Mouse (Mus musculus) neural tube, embryonic 15.5 days (tissue): Measurements from ENCODE around the gene Arl9. TPM values are rescaled to one million over a fixed set of nuclear protein-coding genes. Genes with fewer than 3 reads are reported as not detected.

Experiments
- ATAC-seq: fragments of 200-750 bp; cut with Nextera tagmentation; 2 replicates; pipeline ENCODE4 v1.8.0; 2017; ENCODE audit warnings: mild to moderate bottlenecking, moderate TSS enrichment, moderate library complexity; ENCODE audit not compliant: low FRiP score
- H3K27ac ChIP-seq: fragments of 300-500 bp; sonication (generic); replicated peaks from 2 replicates; pipeline ENCODE4 v1.5.1; 2015; ENCODE audit warnings: mild to moderate bottlenecking, inconsistent platforms
- H3K27me3 ChIP-seq: fragments of 300-500 bp; sonication (generic); replicated peaks from 2 replicates; pipeline ENCODE4 v1.6.1; 2015; ENCODE audit warnings: inconsistent platforms
- H3K36me3 ChIP-seq: fragments of 300-500 bp; sonication (generic); 2 replicates; pipeline ENCODE4 v1.6.1; 2015; ENCODE audit warnings: inconsistent platforms
- H3K4me1 ChIP-seq: fragments of 300-500 bp; sonication (generic); 2 replicates; pipeline ENCODE4 v1.6.1; 2015; ENCODE audit warnings: inconsistent platforms
- H3K4me2 ChIP-seq: fragments of 300-500 bp; sonication (generic); 2 replicates; pipeline ENCODE4 v1.6.1; 2015; ENCODE audit warnings: inconsistent platforms, mild to moderate bottlenecking, moderate library complexity
- H3K4me3 ChIP-seq: fragments of 300-500 bp; sonication (generic); replicated peaks from 2 replicates; pipeline ENCODE4 v1.5.1; 2015; ENCODE audit warnings: mild to moderate bottlenecking, inconsistent platforms
- H3K9ac ChIP-seq: fragments of 300-500 bp; sonication (generic); replicated peaks from 2 replicates; pipeline ENCODE4 v1.6.1; 2015; ENCODE audit warnings: mild to moderate bottlenecking, inconsistent platforms
- H3K9me3 ChIP-seq: fragments of 300-500 bp; sonication (generic); replicated peaks from 2 replicates; pipeline ENCODE4 v1.6.1; 2016; ENCODE audit warnings: inconsistent platforms
- WGBS: fragments of 180-500 bp; shearing (Covaris S2); methylation state at CpG from one replicate; pipeline ENCODE4 v1.1.7; 2015; ENCODE audit warnings: mixed read lengths; 5-methylcytosine and 5-hydroxymethylcytosine counted together
- polyA plus RNA-seq: library from polyadenylated mRNA; unstranded; fragments of >200 nt; fragmentation: Nextera tagmentation; extraction: Ambion mirVana; gene quantifications from 2 replicates; pipeline ENCODE4 v1.2.1, GENCODE M21; 2015

Arl9 gene
- polyA plus RNA-seq, 1 experiment from 2014 or later, result 0.42 TPM

DNA sequence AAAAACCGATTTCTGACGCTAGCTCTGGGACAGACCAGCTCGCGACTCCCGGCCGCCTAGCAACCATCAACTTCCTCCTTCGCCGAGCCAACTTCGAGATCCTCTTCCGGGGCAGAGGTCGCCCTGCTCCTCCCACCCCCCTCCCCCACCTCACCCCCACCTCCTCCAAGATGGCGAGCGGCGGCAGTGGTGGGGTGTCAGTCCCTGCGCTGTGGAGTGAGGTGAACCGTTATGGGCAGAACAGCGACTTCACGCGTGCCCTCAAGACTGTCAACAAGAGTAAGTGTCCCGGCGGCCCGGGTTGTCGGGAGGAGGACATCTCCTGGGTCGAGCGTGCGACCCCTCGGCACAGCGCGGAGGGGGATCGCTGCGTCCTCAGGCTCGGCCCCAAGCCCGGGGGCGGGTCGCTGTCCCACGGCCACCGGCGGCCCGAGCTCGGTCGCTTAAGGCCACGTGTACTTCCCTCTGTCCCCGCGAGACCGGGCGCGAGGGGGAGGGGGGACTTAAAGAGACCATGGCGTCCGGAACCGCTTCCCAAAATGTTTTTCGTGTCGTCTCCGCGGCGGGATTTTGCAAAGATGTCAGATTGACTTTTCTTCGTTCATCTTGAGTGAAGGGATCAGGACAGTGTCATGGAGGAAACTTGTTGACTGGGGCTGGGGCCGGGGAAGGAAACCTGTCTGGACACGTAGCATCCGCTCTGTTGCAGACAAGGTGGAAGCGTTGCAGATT lies 29.1 kb upstream of the Arl9 start, which contains the start of gene Srp72:
Gene Srp72 (plus strand): TSS at position 130 of the 732 bp plus-strand sequence.
- no peaks in the 10 kb centered on the region for H3K9me3 ChIP-seq
- peaks cover 24% of the 10 kb centered on the region for H3K4me1 ChIP-seq
- under 1% methylated on average over 58 of the region's 60 CpGs for WGBS
- peak within 1 kb of the TSS; percentile 83 for H3K9ac ChIP-seq
- peak within 1 kb of the TSS; percentile 97 for H3K4me3 ChIP-seq
- peak; percentile 94 for ATAC-seq
- H3K36me3 ChIP-seq, result peaks cover 17% of the 10 kb centered on the region
- no peaks in the 10 kb centered on the region for H3K27me3 ChIP-seq
- peak within 1 kb of the TSS; percentile 90 for H3K4me2 ChIP-seq
- H3K27ac ChIP-seq, result peak within 1 kb of the TSS; percentile 93

DNA sequence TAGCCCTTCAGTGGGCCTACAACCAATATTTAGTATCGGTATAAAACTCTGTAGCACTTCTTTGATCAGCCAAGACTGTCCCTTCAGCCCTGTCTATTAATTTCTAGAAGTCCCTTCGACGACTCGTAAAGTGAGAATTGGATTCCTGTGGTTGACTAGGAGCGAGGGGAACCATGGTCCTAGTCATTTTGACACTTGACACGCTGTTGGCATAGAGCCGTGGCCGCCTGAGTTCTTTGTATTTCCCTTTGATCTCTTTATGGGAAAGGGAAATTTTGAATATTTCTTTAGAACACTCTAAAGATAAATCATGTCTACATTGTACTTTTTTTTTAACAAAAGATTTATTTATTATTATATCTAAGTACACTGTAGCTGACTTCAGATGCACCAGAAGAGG lies 28.1 kb upstream of the Arl9 start:
- Histone ChIP-seq H3K4me3 (peak overlapping the region; percentile 97), H3K27ac (no peak overlapping the region), H3K4me1 (peaks cover 24% of the 10 kb centered on the region), H3K36me3 (peaks cover 20% of the 10 kb centered on the region), H3K9ac (no peak overlapping the region), H3K9me3 (no peaks in the 10 kb centered on the region), H3K4me2 (peak overlapping the region; percentile 90), H3K27me3 (no peaks in the 10 kb centered on the region)
- WGBS, result 87% methylated on average over 8 of the region's 8 CpGs
- ATAC-seq, result no peak

DNA sequence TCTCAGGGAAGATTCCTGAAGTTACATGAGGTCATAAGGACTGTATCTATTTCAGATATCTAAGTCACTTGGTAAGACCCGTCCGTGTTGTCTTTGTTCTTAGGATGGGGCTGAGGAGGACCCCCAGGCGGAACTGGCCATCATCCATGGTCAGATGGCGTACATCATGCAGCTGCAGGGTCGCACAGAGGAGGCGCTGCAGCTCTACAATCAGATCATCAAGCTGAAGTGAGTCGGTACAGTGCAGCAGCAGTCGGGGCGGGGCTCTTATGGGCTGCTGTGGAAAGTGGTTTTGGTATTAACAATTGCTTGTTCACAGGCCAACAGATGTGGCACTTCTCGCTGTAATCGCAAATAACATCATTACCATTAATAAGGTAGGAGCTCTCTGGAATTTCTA lies 19.8 kb upstream of the Arl9 start:
- H3K4me1 ChIP-seq, result no peaks in the 10 kb centered on the region
- no peaks in the 10 kb centered on the region for H3K27me3 ChIP-seq
- 97% methylated on average over 11 of the region's 11 CpGs for WGBS
- H3K36me3 ChIP-seq, result peaks cover 73% of the 10 kb centered on the region
- no peak overlapping the region for H3K4me3 ChIP-seq
- H3K9ac ChIP-seq, result no peak overlapping the region
- H3K9me3 ChIP-seq, result no peaks in the 10 kb centered on the region
- no peak overlapping the region for H3K27ac ChIP-seq
- no peak overlapping the region for H3K4me2 ChIP-seq
- no peak for ATAC-seq

DNA sequence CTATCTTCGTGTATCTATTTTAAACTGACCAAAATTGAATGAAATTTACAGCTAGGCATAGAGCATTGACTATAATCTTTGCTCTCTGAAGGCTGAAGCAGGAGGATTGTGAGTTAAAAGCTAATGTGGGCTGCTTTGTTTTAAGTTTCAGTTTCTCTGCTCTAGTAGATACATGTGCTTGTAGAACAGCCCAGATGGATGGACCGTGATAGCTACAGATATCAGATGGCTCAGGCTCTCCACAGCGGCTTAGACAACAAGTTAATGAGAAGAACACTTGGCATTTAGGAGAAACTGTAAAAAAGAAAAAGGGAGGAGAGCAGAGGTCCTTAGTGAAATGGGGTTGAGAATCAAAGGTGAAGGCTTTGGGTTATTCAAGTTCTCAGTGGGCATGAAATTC lies 13.1 kb upstream of the Arl9 start:
- H3K9me3 ChIP-seq, result no peaks in the 10 kb centered on the region
- H3K4me2 ChIP-seq, result no peak overlapping the region
- WGBS, result 100% methylated on average over 3 of the region's 3 CpGs
- no peak overlapping the region for H3K9ac ChIP-seq
- no peak overlapping the region for H3K27ac ChIP-seq
- no peaks in the 10 kb centered on the region for H3K27me3 ChIP-seq
- H3K4me3 ChIP-seq, result no peak overlapping the region
- H3K4me1 ChIP-seq, result no peaks in the 10 kb centered on the region
- no peak for ATAC-seq
- H3K36me3 ChIP-seq, result peaks cover 79% of the 10 kb centered on the region

DNA sequence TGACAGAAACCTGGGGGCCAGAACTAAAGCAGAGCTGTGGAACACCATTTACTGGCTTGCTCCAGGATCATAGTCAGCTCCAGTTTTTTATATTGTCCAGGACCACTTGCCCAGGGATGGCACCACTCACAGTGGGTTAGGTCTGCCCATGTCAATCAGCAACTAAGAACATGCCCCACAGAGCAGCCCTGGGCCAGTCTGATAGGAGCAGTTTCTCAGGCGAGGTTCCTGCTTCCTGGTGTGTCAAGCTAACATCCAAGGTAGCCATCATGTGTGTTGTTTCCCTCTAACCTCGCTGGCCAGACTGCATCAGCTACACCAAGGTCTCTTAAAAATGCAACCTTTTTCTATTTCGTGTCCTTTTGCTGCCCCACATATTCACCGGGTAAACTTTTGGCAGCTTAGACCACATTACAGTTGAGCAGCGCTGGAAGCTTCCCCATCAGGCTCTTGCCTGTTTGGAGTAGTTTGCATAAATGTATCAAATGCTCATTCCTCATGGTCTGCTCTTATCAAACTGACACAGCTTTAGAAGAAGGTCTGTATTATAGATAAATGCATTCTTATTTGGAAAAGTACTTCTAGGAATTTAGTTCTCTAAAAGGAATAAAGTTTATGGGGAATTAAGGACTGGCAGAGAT lies 10.6 kb upstream of the Arl9 start:
- H3K27me3 ChIP-seq, result no peaks in the 10 kb centered on the region
- H3K27ac ChIP-seq, result no peak overlapping the region
- H3K4me3 ChIP-seq, result no peak overlapping the region
- H3K36me3 ChIP-seq, result peaks cover 84% of the 10 kb centered on the region
- H3K9ac ChIP-seq, result no peak overlapping the region
- H3K9me3 ChIP-seq, result no peaks in the 10 kb centered on the region
- H3K4me1 ChIP-seq, result no peaks in the 10 kb centered on the region
- no peak overlapping the region for H3K4me2 ChIP-seq
- 94% methylated on average over 5 of the region's 5 CpGs for WGBS
- ATAC-seq, result no peak

DNA sequence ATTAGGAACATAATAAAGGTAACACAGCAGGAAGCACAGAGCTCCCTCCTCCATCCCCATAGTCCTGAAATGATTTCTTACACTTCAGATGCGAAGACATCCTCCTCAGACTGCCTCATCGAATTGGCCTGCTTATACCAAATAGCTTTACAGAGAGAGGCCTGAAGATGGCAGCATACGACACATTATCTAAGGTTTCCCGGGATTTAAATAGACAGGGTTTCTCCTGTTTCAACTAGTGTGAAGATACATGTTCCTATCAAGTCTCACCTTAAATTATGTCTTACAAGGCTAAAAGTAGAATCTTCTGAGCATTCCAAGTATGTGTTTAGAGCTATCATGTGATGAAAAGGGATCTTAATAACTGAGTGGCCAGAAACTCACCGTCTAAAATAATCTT lies 5.4 kb upstream of the Arl9 start:
- Histone ChIP-seq H3K4me3 (no peak overlapping the region), H3K4me2 (no peak overlapping the region), H3K9ac (no peak overlapping the region), H3K27ac (no peak overlapping the region), H3K9me3 (no peaks in the 10 kb centered on the region), H3K36me3 (peaks cover 55% of the 10 kb centered on the region), H3K4me1 (no peaks in the 10 kb centered on the region), H3K27me3 (no peaks in the 10 kb centered on the region)
- 54% methylated on average over 5 of the region's 5 CpGs for WGBS
- ATAC-seq, result peak; percentile 61; the same call in 1 of the 2 replicates

DNA sequence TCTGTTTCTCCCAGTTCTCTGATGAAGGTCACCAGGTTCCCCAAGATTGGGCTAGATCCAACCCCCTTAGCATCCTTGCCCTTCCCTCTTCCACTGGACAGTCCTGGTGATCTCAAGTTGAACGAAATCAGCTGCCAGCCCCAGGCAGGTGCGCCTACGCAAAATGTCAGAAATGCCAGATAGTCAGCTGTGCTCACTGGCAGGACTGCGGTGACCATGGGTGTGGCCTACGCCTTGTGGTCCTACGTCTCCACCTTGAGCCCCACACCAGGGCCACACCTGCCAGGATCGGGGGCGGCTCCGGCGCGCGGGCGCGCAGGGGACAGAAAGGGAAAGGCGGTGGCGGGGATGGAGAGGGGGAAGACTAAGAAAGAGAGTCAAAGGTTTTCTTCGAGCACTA lies 2.7 kb upstream of the Arl9 start:
- WGBS, result 92% methylated on average over 17 of the region's 17 CpGs

DNA sequence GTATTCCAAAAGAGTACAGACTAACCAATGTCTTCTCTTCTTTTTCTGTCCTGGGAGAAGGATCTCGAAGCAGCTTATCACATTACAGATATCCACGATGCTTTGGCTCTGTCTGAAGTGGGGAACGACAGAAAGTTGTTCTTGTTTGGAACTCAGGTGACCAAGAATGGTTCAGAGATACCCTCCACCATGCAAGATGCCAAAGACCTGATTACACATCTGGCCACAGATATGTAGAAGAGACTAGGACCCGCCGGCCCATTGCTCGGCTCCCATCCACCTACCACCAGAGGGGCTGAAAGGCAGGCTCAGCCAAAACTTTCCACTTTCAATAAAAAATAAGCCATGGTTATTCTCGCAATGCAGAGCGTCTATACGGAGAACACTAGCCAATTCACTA lies 6.5 kb downstream of the Arl9 start:
- no peaks in the 10 kb centered on the region for H3K36me3 ChIP-seq
- WGBS, result 93% methylated on average over 9 of the region's 9 CpGs
- H3K4me2 ChIP-seq, result no peak overlapping the region
- no peaks in the 10 kb centered on the region for H3K9me3 ChIP-seq
- ATAC-seq, result no peak
- H3K9ac ChIP-seq, result no peak overlapping the region
- no peaks in the 10 kb centered on the region for H3K4me1 ChIP-seq
- H3K27ac ChIP-seq, result no peak overlapping the region
- H3K4me3 ChIP-seq, result no peak overlapping the region
- no peaks in the 10 kb centered on the region; the same call in 1 of the 2 replicates for H3K27me3 ChIP-seq

More for the DNA sequence above, 2.7 kb upstream of the Arl9 start:
- Histone ChIP-seq H3K36me3 (peaks cover 30% of the 10 kb centered on the region), H3K9ac (no peak overlapping the region), H3K4me1 (no peaks in the 10 kb centered on the region), H3K27ac (no peak overlapping the region), H3K4me3 (no peak overlapping the region), H3K4me2 (no peak overlapping the region), H3K9me3 (no peaks in the 10 kb centered on the region), H3K27me3 (no peaks in the 10 kb centered on the region)
- ATAC-seq, result no peak

DNA sequence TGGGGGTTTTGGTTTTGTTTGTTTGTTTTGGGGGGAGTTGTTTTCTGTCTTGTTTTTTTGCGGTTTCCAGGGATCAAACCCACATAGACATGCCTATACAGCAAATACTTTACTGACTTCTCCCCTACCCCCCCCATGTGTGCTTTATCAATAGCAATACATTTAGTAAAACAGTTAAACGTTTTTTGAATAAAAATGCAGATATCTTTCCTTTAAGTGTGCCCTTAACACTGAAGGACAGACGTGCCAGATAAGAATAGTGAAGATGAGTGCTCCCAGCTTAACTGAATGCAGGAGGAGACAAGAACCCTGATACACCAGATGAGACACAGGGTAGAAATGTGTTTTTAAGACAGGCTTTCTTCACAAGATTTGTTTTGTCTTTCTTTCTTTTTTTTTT lies 7.2 kb downstream of the Arl9 start:
- WGBS, result 72% methylated on average over 3 of the region's 3 CpGs
- Histone ChIP-seq H3K36me3 (no peaks in the 10 kb centered on the region), H3K4me3 (no peak overlapping the region), H3K4me1 (peaks cover under 1% of the 10 kb centered on the region; the same call in 1 of the 2 replicates), H3K4me2 (no peak overlapping the region), H3K27me3 (no peaks in the 10 kb centered on the region; the same call in 1 of the 2 replicates), H3K27ac (no peak overlapping the region), H3K9me3 (no peaks in the 10 kb centered on the region), H3K9ac (no peak overlapping the region)
- ATAC-seq, result no peak

DNA sequence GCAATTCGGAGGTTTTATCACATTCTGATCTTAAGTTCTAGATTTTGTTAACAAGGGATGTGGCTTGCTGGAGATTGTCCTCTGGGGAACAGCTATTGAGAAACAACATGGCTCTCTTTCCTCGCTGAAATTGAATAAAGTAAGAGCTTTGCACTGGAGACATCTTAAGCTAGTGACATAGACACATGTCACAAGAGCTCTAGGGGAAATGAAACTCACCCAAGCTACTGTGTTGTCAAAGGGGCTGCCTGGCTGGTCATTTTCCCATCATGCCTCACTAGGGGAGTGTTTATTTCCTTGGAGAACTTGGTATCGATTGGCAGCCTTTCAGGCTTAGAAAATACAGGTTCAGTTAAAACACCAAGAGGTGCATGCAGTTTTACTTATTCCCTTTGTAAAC lies 9.3 kb downstream of the Arl9 start:
- H3K4me1 ChIP-seq, result peaks cover 4% of the 10 kb centered on the region; the same call in 1 of the 2 replicates
- H3K4me3 ChIP-seq, result no peak overlapping the region
- WGBS, result 81% methylated on average over 3 of the region's 3 CpGs

DNA sequence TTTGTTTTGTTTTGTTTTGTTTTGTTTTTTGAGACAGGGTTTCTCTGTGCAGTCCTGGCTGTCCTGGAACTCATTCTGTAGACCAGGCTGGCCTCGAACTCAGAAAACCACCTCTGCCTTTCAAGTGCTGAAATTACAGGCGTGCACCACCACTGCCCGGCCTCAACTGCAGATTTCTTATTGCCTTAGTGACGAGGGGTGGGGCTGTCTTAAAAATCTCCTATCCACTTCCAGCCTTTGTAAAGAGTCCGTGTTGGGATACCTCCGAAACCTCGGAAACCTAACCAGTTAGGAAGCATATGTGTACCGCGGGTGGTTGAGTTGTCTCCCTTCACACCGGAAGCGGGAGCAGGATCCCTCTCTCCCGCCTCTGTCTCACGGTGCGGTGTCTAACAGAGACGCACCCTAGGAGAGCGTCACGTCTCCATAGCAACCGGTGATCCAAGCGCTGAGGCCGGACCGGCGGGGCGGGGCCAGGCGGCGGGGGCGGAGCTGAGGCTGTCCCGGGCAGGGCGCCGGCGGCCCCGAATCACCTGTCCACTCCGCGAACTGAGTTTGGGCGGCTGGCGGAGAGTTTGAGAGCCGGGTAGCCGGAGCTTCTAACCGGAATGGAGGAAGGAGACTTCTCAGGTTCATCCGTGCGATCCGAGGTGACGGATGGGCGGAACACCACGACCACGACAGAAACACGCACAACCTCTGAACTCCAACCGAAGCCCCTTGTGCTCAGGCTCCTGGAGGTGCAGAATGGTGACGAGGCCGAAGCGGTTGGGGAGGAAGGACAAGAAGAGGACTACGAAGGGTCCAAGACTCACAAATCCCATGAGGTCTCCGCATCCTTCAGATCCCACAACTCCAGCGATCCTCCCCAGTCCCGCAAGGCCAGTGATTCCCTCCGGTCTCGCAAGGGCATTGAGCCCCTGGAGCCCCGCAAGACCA lies 12.0 kb downstream of the Arl9 start, which contains the start of gene Thegl:
Gene Thegl (plus strand): TSS at position 480 of the 939 bp plus-strand sequence.
- Histone ChIP-seq H3K4me2 (peak within 1 kb of the TSS; percentile 91), H3K27ac (no peak within 1 kb of the TSS), H3K9ac (peak within 1 kb of the TSS; percentile 44; the same call in 1 of the 2 replicates), H3K9me3 (no peaks in the 10 kb centered on the region), H3K4me1 (peaks cover 4% of the 10 kb centered on the region; the same call in 1 of the 2 replicates), H3K4me3 (peak within 1 kb of the TSS; percentile 61), H3K36me3 (no peaks in the 10 kb centered on the region), H3K27me3 (no peaks in the 10 kb centered on the region; the same call in 1 of the 2 replicates)
- ATAC-seq, result peak; percentile 97
- WGBS, result 11% methylated on average over 57 of the region's 57 CpGs

More for the DNA sequence above, 9.3 kb downstream of the Arl9 start:
- no peaks in the 10 kb centered on the region for H3K36me3 ChIP-seq
- H3K27ac ChIP-seq, result no peak overlapping the region
- no peaks in the 10 kb centered on the region for H3K9me3 ChIP-seq
- H3K27me3 ChIP-seq, result no peaks in the 10 kb centered on the region; the same call in 1 of the 2 replicates
- H3K9ac ChIP-seq, result no peak overlapping the region
- no peak overlapping the region for H3K4me2 ChIP-seq
- ATAC-seq, result no peak
